Mouse (Mus musculus) lung, embryonic 15.5 days (tissue): ENCODE measurements at regions not wholly inside any gene's neighbourhood (a gene's known extent, or its start where the extent isn't known, plus 50 kb on each side); places are given as distances from the start of the nearest gene placed in this dataset.
"Not testable (repeated sequence)": the region's sequence is repeated elsewhere in the genome, so short reads cannot be mapped to it uniquely, and the experiment has no call there.

Source experiments
- ATAC-seq: fragments of 200-750 bp; cut with Nextera tagmentation; 2 replicates; pipeline ENCODE4 v1.8.0; 2017; ENCODE audit warnings: moderate number of reproducible peaks, borderline replicate concordance; ENCODE audit not compliant: low FRiP score, low TSS enrichment; ENCODE audit errors: extremely low read depth
- H3K27ac ChIP-seq: fragments of 300-500 bp; sonication (generic); 2 replicates; pipeline ENCODE4 v1.5.1; 2015; ENCODE audit warnings: moderate library complexity, mild to moderate bottlenecking, inconsistent platforms
- H3K27me3 ChIP-seq: fragments of 300-500 bp; sonication (generic); 2 replicates; pipeline ENCODE4 v1.6.1; 2015; ENCODE audit warnings: inconsistent platforms
- H3K36me3 ChIP-seq: fragments of 300-500 bp; sonication (generic); 2 replicates; pipeline ENCODE4 v1.6.1; 2015; ENCODE audit warnings: inconsistent platforms
- H3K4me1 ChIP-seq: fragments of 300-500 bp; sonication (generic); 2 replicates; pipeline ENCODE4 v1.6.1; 2015; ENCODE audit warnings: inconsistent platforms
- H3K4me2 ChIP-seq: fragments of 300-500 bp; sonication (generic); 2 replicates; pipeline ENCODE4 v1.6.1; 2015; ENCODE audit warnings: inconsistent platforms, mild to moderate bottlenecking, moderate library complexity
- H3K4me3 ChIP-seq: fragments of 300-500 bp; sonication (generic); 2 replicates; pipeline ENCODE4 v1.5.1; 2015; ENCODE audit warnings: mild to moderate bottlenecking, inconsistent platforms
- H3K9ac ChIP-seq: fragments of 300-500 bp; sonication (generic); 2 replicates; pipeline ENCODE4 v1.6.1; 2015; ENCODE audit warnings: inconsistent platforms
- H3K9me3 ChIP-seq: fragments of 300-500 bp; sonication (generic); 2 replicates; pipeline ENCODE4 v1.6.1; 2016; ENCODE audit warnings: inconsistent platforms
- whole genome bisulfite sequencing: fragments of 180-500 bp; shearing (Covaris S2); methylation state at CpG from one replicate; pipeline ENCODE4 v1.1.7; 2015; 5-methylcytosine and 5-hydroxymethylcytosine counted together

GRCm38 (mm10) chrX:12299236-12299635 lies 139.1 kb upstream of the Bcor start:
- no peak for ATAC-seq
- H3K4me2 ChIP-seq: no peak overlapping the region
- 82% methylated on average over 11 of the region's 11 CpGs for whole genome bisulfite sequencing
- H3K4me1 ChIP-seq: no peaks in the 10 kb centered on the region
- H3K9ac ChIP-seq: no peak overlapping the region
- no peaks in the 10 kb centered on the region for H3K9me3 ChIP-seq
- H3K27me3 ChIP-seq: no peaks in the 10 kb centered on the region
- H3K36me3 ChIP-seq: no peaks in the 10 kb centered on the region
- H3K27ac ChIP-seq: no peak overlapping the region
- no peak overlapping the region for H3K4me3 ChIP-seq

- Histone ChIP-seq H3K4me2 (no peak overlapping the region), H3K9ac (no peak overlapping the region), H3K4me3 (no peak overlapping the region), H3K9me3 (no peaks in the 10 kb centered on the region), H3K27me3 (no peaks in the 10 kb centered on the region), H3K4me1 (no peaks in the 10 kb centered on the region), H3K36me3 (no peaks in the 10 kb centered on the region), H3K27ac (no peak overlapping the region)
- no peak for ATAC-seq
- WGBS: 51% methylated on average over 5 of the region's 5 CpGs
Measured at GRCm38 (mm10) chrX:12304678-12305077, 144.5 kb upstream of the Bcor start.

GRCm38 (mm10) chrX:12306940-12307339 lies 146.8 kb upstream of the Bcor start:
- Histone ChIP-seq H3K9me3 (no peaks in the 10 kb centered on the region), H3K4me3 (no peak overlapping the region), H3K9ac (no peak overlapping the region), H3K4me2 (no peak overlapping the region), H3K36me3 (no peaks in the 10 kb centered on the region), H3K27ac (no peak overlapping the region), H3K27me3 (no peaks in the 10 kb centered on the region), H3K4me1 (no peaks in the 10 kb centered on the region)
- 57% methylated on average over 3 of the region's 3 CpGs for WGBS
- ATAC-seq: no peak

GRCm38 (mm10) chrX:12312534-12312933 lies 152.4 kb upstream of the Bcor start:
- Histone ChIP-seq H3K9ac (no peak overlapping the region), H3K36me3 (no peaks in the 10 kb centered on the region), H3K4me2 (no peak overlapping the region), H3K4me1 (no peaks in the 10 kb centered on the region), H3K9me3 (no peaks in the 10 kb centered on the region), H3K27me3 (no peaks in the 10 kb centered on the region), H3K27ac (no peak overlapping the region), H3K4me3 (no peak overlapping the region)
- no peak for ATAC-seq
- 39% methylated on average over 5 of the region's 5 CpGs for WGBS

- Histone ChIP-seq H3K4me3 (no peak overlapping the region), H3K27me3 (no peaks in the 10 kb centered on the region), H3K4me2 (no peak overlapping the region), H3K27ac (no peak overlapping the region), H3K4me1 (no peaks in the 10 kb centered on the region), H3K36me3 (no peaks in the 10 kb centered on the region), H3K9ac (no peak overlapping the region), H3K9me3 (no peaks in the 10 kb centered on the region)
- 81% methylated on average over 3 of the region's 3 CpGs for WGBS
- no peak for ATAC-seq
Measured at GRCm38 (mm10) chrX:12315658-12316057, 155.5 kb upstream of the Bcor start.

GRCm38 (mm10) chrX:12317488-12317887 lies 157.3 kb upstream of the Bcor start:
- not testable (repeated sequence) for H3K4me3 ChIP-seq, H3K4me1 ChIP-seq, H3K9me3 ChIP-seq, H3K27me3 ChIP-seq, ATAC-seq, H3K4me2 ChIP-seq, H3K36me3 ChIP-seq, H3K27ac ChIP-seq, H3K9ac ChIP-seq
- WGBS: 76% methylated on average over 2 of the region's 2 CpGs

GRCm38 (mm10) chrX:12318848-12319651 lies 158.9 kb upstream of the Bcor start:
- Histone ChIP-seq H3K36me3 (no peaks in the 10 kb centered on the region), H3K27ac (no peak overlapping the region), H3K4me2 (no peak overlapping the region), H3K9me3 (no peaks in the 10 kb centered on the region), H3K4me3 (no peak overlapping the region), H3K4me1 (no peaks in the 10 kb centered on the region), H3K9ac (no peak overlapping the region), H3K27me3 (no peaks in the 10 kb centered on the region)
- 55% methylated on average over 3 of the region's 4 CpGs for WGBS
- no peak for ATAC-seq

GRCm38 (mm10) chrX:12322453-12322852 lies 162.3 kb upstream of the Bcor start:
- no peaks in the 10 kb centered on the region for H3K4me1 ChIP-seq
- no peaks in the 10 kb centered on the region for H3K36me3 ChIP-seq
- ATAC-seq: no peak

GRCm38 (mm10) chrX:12323268-12323667 lies 163.1 kb upstream of the Bcor start:
- no peak overlapping the region for H3K27ac ChIP-seq
- H3K36me3 ChIP-seq: no peaks in the 10 kb centered on the region
- no peak for ATAC-seq
- no peaks in the 10 kb centered on the region for H3K9me3 ChIP-seq
- WGBS: 69% methylated on average over 3 of the region's 3 CpGs
- H3K4me3 ChIP-seq: no peak overlapping the region
- H3K4me1 ChIP-seq: no peaks in the 10 kb centered on the region
- no peak overlapping the region for H3K4me2 ChIP-seq
- H3K27me3 ChIP-seq: no peaks in the 10 kb centered on the region
- H3K9ac ChIP-seq: no peak overlapping the region

More at GRCm38 (mm10) chrX:12322453-12322852, 162.3 kb upstream of the Bcor start:
- WGBS: 61% methylated on average over 1 of the region's 1 CpGs
- H3K4me2 ChIP-seq: no peak overlapping the region
- no peaks in the 10 kb centered on the region for H3K27me3 ChIP-seq
- no peak overlapping the region for H3K9ac ChIP-seq
- H3K9me3 ChIP-seq: no peaks in the 10 kb centered on the region
- H3K4me3 ChIP-seq: no peak overlapping the region
- no peak overlapping the region for H3K27ac ChIP-seq

- WGBS: 70% methylated on average over 6 of the region's 6 CpGs
- no peaks in the 10 kb centered on the region for H3K27me3 ChIP-seq
Measured at GRCm38 (mm10) chrX:12323812-12324211, 163.7 kb upstream of the Bcor start.

GRCm38 (mm10) chrX:12327464-12327863 lies 167.3 kb upstream of the Bcor start:
- no peak for ATAC-seq
- no peaks in the 10 kb centered on the region for H3K36me3 ChIP-seq
- no peak overlapping the region for H3K9ac ChIP-seq
- no peaks in the 10 kb centered on the region for H3K9me3 ChIP-seq
- no peaks in the 10 kb centered on the region for H3K4me1 ChIP-seq
- H3K4me2 ChIP-seq: no peak overlapping the region
- WGBS: 65% methylated on average over 4 of the region's 4 CpGs
- H3K27me3 ChIP-seq: no peaks in the 10 kb centered on the region
- no peak overlapping the region for H3K27ac ChIP-seq
- H3K4me3 ChIP-seq: no peak overlapping the region

More at GRCm38 (mm10) chrX:12323812-12324211, 163.7 kb upstream of the Bcor start:
- Histone ChIP-seq H3K9ac (no peak overlapping the region), H3K27ac (no peak overlapping the region), H3K4me3 (no peak overlapping the region), H3K9me3 (no peaks in the 10 kb centered on the region), H3K4me1 (no peaks in the 10 kb centered on the region), H3K4me2 (no peak overlapping the region), H3K36me3 (no peaks in the 10 kb centered on the region)
- no peak for ATAC-seq

- H3K4me1 ChIP-seq: no peaks in the 10 kb centered on the region
- H3K27ac ChIP-seq: no peak overlapping the region
- no peaks in the 10 kb centered on the region for H3K27me3 ChIP-seq
- no peak for ATAC-seq
- no peak overlapping the region for H3K9ac ChIP-seq
- no peaks in the 10 kb centered on the region for H3K9me3 ChIP-seq
- WGBS: 74% methylated on average over 9 of the region's 9 CpGs
- H3K4me2 ChIP-seq: no peak overlapping the region
- no peak overlapping the region for H3K4me3 ChIP-seq
- H3K36me3 ChIP-seq: no peaks in the 10 kb centered on the region
Measured at GRCm38 (mm10) chrX:12340561-12340960, 180.4 kb upstream of the Bcor start.
